Mouse (Mus musculus): ENCODE data around the gene 1700017N19Rik.

The 1700017N19Rik gene

GRCm38 (mm10) chr10:100661970-100662590 is 71.8 kb downstream of the 1700017N19Rik start:
- no peak for DNase-seq (ENCODE audit: low spot score in 2 of 2)

All from spleen, postnatal 14 days (tissue).